Mouse (Mus musculus) cerebellum, adult 9-11 months (tissue): ENCODE measurements around the gene Med12l.

ENCODE experiments used
- DNase-seq: peaks from one replicate; pipeline ENCODE4 v3.0.0; 2022

Gene Med12l

DNA sequence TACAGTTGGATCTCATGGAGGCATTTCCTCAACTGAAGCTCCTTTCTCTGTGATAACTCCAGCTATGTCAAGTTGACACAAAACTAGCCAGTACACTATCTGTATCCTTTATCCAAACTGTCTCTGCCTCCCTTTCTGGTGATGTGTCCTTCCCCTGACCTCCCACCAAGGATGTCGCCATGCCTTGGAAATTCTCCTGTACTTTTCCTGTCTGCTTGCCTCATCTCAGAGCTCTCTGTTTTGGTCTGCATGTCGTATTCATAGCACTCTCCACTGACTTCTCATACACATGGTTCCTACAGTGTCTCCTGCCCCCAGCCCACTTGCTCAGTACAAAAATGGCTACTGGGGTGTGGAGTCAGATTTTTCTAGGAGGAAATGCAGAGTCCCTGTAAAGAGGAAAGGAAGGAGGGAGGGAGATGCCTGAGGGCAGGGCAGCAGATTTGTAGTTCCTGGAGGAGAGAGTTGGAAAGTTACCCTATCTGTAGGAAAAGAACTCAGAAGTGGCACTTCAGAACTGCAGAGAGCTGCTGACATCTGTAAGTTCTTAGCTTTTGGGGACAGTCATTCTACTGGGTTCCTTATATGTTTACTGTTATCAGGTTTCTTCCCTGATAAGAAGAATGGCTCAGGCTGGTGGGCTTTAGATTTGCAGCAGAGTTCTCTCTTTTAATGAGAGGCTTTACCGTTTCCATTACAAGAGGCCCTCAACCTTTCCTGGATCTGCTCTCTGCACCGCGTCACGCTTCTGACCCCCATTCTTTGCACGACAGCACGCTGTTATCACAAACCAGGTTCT lies 136.1 kb downstream of the Med12l start:
- DNase-seq, result no peak

DNA sequence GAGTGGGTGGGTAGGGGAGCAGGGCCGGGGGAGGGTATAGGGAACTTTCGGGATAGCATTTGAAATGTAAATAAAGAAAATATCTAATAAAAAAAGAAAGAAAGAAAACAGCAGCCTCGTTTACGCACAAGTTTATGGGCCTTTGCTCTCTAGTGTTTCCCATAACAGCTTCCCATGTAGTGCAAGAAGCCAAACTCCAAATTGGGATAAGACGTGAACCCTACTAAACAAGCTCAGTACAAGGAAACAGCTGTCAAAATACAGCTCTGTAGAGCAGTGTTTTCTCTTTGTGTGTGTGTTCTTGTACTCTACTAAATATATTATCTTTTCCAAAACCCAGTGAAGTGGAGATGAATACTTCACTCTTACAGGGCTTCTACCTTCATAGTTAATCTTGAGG lies 139.6 kb downstream of the Med12l start:
- no peak for DNase-seq

DNA sequence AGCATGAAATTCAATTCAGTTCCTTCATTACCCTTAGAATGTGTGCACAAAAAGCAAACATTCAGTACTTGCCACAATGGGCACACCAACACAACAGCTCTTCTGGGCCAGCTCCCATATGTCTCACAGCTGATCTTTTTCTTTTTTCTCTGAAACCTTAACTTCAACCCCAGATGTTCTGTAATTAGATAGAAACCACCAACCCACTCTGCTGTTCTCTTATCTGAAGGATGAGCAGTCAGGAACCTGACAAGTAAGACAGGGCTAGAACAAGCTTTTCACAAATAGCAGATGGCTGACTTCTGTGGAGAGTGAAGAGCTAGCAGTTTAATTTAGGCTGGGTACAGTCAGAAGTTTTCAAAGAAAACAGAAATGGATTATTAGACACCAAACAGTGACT lies 144.0 kb downstream of the Med12l start:
- no peak for DNase-seq

DNA sequence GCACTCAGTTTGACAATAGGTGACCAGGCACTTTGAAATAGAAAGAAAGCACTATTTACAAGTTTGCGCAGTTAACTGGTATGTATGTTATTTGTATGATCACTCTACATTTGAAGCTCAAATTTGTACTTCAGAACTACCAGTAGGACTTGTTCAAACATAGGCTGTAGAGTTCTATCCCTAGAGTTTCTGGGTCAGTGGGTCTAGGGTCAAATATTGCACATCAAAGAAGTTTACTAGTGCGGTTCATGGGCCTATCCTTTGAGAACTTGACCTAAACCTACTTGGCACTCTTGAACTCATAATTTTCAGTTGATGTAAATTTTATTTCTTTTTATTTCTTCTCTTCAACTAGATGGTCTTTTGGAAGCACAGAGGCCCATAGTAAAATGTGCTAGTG lies 145.0 kb downstream of the Med12l start:
- no peak for DNase-seq

DNA sequence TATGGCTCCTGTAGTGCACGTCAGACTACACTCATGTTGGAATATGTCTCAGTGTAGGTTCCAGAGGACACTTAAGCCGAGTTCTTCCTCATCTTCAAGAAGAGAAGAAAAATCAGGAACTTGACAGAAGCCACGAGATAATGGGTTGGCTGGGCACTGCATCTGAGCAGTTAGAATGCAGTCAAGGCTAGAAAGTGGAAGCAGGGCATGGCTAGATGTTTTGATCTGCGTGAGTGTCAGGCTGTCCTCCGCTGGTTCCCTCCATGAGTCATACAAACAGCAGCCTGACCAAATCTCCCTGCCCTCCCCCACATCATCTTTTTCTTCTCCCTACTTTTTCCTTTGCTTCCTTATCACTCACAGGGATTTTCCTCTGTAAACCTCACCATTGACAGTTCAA lies 147.8 kb downstream of the Med12l start, which contains the start of gene P2ry14:
Gene P2ry14 (minus strand): TSS at position 195 of the 400 bp plus-strand sequence.
- DNase-seq, result no peak

DNA sequence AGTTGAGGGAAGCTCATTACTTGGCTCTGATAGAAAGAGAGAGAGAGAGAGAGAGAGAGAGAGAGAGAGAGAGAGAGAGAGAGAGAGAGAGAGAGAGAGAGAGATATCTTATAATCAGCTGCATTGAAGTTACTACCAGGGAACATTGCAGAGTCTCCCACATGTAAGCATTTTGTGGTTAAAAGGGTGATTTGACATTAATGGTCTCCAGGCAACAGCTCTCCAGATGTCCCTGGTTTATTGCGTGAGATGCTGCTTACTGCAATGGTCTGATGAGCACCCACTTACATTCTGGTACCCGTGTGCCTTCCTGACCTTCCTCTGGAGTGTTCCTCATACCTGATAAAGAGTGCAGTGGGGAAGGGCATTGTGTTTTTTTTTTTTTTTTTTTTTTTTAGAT lies 149.3 kb downstream of the Med12l start:
- no peak for DNase-seq

DNA sequence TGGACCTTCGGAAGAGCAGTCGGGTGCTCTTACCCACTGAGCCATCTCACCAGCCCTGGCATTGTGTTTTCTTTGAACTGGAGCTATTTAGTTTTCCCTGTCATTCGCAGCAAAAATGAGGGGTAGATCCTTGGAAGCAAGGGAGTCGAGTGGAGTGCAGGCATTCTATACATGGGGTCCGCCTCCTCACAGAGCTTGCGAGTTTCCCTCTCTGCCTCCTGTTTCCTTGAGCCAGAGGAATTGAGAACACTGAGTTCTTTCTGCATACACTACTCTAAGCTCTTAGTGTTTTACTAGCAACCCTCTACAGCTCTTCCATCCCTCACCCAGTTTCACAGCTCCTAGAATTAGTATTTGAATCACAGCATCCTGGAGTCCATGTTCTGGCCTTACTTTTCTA lies 149.8 kb downstream of the Med12l start:
- DNase-seq, result no peak

DNA sequence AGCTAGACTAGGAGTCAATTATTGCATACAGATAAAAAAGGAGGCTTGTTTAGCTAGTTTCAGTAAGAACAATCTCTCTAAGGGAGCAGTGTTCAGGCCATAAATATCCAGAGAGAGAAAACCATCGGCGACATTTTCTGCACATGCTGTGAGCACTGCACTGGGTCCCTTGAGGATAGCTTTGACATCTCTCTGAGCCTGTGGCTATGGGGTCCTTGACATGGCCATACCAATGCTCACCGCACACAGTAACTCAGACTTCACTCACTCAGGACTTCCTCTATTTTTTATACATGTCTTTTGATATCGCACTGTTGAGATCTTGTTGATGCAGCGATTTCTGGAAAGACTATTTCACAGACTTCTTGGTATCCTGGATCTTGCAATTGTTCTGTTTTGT lies 151.4 kb downstream of the Med12l start:
- no peak for DNase-seq

DNA sequence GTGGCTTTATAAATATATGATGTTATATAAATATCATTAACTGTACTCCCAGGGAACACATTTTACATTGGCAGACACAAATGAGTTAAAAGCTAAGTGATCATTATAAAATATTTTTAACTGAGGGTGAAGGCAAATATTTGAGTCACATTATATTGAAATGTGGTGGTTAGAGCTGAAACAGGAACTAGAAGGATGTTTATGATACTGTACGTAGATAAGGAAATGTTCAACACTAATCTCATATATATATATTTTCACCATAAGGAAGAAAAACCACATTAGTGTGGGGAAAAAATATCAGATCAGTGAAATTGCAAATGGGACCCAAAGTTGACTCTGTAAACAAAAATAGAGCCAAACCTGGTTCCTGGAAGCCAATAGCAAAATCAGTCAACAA lies 154.8 kb downstream of the Med12l start:
- no peak for DNase-seq

DNA sequence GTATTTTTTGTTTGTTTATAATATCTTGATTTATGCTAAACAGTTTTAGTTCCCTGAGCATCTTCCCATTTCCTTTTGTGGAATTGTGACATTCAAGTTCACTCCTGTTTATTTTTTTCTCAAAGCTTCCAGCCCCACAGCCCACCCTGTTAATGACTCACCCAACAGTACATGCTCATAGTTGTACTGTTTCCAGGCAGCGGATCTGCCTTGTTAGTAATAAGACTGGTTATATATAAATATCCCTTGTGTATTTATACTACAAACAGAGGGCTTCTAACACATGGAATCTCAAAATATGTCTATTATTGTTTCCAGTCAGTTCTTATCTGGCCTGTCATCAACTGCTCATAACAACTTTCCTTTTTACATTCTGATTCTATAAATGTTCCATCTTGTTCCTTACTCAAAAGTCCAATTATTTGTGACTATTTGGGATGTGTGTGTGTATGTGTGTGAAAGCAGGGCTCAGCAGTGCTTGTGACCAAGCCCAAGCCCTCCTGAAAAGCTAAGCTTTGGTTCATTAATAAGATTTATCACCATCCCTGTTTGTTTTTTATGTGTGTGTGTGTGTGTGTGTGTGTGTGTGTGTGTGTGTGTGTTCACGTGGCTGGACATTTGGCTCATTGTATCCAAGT lies 161.9 kb downstream of the Med12l start:
- DNase-seq, result no peak

DNA sequence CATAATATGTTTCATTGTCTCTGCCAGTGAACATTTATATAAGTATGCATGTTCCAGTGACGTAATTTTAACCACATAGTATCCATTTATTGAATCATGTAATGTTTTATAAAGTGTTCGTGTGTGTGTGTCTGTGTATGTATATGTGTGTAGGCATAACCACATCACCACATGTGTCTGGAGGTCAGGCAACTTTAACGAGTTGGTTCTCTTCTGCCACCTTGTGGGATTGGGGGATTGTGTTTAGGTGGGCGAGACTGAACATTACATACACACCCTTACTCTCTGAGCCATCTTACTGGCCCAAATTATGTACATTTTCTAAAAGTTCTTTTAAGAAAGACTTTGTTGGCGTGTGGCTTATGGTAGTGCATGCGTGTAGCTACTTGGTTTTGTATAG lies 162.9 kb downstream of the Med12l start:
- DNase-seq, result no peak

DNA sequence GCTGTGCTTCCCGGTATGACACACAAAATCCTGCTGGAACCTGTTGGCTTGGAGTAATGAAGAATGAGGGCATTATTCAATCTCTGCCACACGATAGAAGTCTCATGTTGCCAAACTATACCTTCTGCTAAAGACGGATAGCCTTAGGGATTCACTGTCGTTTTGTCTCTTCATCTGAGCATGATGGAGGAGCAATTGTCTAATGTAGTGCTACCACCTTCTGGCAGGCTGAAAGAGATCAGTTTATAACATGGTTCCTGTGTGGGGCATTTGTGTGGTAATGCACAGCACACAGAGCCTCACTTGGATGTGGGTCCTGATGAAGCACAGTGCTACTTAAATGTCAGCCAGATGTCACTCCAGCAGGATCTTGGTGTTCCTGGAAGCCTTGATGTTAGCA lies 163.6 kb downstream of the Med12l start:
- DNase-seq, result no peak

DNA sequence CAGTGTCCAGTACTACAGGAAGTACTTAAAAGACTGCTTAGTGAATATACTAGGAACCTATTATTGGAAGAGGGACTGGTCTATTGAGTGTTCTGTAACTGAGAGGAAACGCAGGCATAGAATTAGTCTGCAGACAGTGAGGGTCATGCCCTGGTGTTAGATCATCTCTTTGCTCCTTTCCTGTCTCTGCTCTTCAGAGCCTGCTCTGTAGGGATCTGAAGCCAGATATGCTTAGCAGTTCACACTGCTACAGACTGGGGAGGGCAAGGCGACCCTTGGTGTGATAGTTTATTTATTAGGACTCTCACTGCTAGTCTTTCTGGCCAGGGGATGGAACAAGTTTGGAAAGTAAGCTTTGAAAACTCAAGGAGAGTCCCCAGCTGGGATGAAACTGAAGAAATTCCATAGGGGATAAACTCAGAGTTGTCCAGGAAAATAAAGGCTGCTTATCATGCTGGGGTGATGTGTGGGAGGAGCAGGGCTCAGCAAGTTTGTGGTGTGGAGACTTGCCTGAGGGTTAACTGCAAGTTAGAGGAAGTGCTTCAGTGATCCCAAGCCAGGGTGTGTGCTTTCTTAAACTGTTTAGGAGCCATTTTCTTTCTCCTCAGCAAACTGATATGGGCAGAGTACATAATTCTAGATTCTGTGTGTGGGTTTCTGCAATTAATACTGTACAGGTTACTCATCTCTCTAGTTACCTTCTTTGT lies 164.4 kb downstream of the Med12l start:
- DNase-seq, result no peak

DNA sequence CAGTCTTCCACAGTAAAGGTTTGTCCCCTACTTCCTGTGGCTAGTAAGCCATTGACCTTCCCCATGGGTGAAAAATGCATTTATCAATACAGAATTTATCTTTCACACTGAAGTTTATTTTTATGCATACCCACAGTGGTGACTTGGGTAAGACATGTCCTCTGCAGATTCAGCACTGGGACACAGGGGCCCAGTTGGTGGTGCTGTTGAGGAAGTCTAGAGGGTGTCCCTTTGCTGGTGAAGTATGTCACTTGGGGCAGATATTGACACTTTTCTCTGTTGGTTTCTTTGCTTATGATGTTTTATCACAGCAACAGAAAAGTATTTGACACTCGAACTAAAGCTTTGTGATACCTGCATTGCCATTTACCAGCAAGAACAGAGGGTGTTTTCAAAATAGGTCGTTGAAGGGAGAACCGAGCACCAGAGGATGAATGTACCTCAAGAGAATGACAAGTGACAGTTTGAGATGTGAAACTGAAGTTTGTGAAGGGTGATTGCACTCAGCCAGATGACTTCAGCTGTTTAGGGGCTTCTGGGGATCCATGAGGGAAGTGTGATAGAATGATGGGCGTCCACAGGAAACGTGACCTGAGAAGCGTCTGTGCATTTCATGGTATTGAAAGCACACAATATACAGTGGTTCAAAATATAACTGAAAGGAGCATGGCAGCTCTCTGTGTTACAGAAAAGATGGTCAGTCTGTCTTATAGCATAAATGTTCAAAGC lies 169.0 kb downstream of the Med12l start:
- no peak for DNase-seq

DNA sequence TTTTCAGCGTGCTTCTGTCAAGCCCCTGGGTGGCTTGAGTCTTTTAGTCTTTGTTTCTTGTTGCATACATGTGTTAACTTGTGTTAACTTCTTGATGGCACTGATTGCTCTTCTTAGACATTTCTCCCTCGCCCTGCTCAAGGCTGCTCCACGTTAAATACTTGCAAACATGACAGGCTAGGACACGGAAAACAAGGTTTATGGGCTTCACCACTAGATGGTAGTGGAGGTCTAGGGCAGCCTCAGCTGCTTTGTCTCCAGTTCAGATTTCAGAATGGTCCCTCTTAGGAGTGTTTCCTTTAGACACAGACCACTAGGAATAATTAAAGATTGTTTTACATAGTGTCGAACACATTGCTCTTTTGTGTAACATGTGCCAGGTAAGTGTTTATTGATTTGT lies 169.6 kb downstream of the Med12l start:
- peak; percentile 81 for DNase-seq

DNA sequence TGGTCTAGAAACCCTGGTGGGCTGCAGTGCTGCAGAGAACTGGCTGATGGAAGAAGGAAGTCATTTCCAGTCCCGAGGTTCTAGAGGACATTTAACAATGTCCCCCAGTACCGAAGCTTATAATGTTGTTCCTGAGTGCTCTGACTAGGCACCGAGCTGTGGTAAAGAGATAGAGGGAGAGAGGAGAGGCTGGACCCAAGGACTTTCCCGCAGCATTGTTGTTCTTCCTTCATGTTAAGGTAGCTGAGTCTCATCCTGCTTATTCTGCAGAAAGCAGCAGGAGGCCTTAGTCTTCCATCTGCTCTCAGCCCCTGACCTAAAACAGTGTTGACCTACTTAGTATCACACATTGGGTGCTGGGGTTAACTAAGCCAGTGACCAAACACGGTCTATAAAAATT lies 171.2 kb downstream of the Med12l start:
- peak; percentile 87 for DNase-seq

DNA sequence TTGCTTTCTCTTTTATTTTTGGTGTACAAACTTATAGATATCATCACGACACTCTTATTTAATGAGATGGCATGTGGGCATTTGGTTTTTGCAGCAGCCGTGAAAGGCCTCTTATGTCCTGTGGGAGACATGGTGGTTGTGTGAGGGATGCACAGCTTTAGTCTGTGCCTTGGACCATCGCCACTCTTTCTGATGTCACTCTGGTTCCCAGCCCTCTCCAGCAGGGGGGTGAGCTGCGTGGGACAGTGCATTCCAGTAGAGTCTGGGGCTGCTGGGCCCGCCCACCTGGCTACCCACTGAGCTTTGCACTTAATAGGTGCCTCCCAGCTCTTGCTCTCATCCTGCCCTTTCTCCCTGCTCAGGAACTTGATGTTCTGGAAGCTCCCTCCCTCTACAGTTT lies 175.5 kb downstream of the Med12l start:
- no peak for DNase-seq

DNA sequence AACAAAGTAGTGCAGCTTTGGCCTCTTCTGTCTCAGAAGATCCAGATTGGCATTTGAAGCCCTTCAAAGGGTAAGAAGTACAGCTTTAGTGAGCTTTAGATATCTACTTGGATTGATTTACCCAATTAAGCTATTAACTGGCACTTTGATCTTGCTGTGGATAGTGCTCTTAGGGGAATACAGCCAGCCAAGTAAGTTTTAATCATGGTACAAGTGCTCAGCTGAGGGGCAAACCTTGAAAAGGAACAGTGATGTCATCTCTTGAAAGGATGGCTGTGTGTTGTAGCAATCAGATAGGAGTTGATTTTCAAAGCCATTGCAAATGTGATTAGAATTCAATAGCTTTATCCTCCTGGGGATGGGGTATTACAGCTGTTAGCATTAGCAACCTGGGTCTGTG lies 176.5 kb downstream of the Med12l start:
- no peak for DNase-seq

DNA sequence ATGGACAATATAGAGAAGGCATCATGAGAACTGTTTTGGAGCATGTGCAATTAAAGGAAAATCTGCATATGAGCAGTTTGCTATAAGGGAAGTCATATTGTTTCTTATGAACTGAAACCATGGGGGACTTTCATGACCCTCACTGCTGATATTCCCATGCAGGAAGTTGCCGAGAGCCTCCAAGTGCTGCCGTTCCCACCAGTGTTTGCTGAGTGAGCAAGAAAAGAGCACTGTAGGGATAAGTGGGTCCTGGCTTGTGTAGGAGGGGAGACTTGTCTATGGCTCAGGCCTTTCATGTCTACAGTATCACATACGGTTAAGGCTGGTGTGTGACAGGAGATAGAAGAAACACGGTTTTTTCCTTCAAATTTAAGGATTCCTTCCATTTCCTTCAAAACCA lies 180.0 kb downstream of the Med12l start:
- DNase-seq, result no peak

DNA sequence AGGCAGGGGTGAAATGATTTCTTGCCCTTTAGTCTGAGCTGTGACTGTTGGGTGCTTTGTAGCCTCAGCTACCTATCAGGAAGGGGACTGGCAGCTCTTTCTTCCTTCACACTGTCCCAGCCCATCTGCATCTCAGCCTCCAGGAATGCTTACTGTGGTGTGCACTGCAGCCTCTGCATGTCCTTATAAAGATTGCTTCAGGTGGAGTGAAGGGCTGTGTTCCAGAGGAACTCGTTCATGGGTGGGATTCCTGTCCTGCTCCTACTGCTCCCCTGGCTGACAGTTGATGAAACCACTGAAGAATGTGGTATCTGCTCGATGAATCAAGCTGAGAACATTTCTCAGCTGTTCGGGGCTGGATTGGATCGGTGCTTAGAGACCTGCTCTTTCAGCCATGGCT lies 181.7 kb downstream of the Med12l start:
- no peak for DNase-seq

DNA sequence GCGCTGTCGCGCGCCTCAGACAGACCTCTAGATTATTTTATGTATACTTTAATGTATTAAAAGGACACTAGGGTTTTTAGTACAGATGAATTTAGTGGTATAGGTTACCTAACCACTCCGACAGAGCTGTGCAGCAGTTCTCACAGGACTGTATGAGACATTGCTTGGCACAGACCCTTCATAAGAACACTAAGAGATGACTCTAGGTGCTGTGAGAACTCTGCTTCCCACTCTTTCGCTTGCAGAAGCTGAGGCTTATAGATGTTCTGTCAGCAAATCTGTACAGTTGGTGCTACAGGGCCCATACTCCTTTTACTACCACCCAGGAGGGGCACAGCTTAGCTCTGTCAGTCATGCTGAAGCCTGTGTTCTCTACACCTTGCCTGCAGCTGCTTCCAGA lies 186.0 kb downstream of the Med12l start:
- DNase-seq, result no peak

DNA sequence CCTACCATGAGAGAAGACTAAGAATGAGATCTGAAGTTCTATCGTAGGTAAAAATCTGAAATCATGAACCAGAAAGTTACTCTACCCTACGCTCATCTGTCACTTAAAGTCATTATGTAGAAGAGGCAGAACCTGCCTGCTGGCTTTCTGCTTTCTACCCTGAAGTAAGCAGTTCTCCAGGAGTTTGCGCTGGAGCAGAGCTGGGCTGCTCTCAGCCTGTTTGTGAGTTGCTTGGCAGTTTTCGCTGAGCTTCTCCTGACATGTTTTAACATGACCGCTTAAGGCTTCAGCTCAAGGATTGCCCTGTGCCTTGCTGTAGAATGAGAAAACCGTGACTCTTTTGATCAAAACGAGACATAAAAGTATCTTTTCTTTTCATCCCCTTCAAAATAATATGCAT lies 188.5 kb downstream of the Med12l start:
- no peak for DNase-seq

DNA sequence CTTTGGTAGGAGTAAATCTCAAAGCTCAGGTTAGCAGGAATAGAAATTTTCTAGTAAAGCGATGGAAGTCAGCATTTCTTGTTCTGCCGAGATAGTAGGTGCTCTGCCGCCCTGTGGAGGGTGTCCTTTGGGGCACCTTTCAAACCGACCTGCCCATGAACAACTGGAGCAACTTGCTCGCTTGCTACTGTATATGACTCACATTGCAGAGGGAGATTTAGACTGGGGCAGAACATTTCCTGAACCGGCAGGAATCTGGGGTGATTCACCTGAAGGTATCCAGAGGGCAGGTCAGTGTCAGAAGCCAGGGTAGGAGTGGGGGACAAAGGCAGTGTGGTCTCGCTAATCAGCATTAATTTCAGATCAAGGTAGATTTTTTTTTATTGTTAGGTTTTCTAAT lies 189.3 kb downstream of the Med12l start, which contains the start of gene Gpr87:
Gene Gpr87 (minus strand): TSS at position 167 of the 400 bp plus-strand sequence.
- DNase-seq, result no peak
